Mouse (Mus musculus): ENCODE measurements around the gene Gm2a. TPM values are rescaled to one million over a fixed set of nuclear protein-coding genes. Genes with fewer than 3 reads are reported as not detected.

Gene Gm2a
- polyA plus RNA-seq, 1 experiment: 2.9 TPM

- Histone ChIP-seq H3K27me3 (ENCODE audit: control insufficient read depth, insufficient read depth, insufficient read length) (no peaks in the 10 kb centered on the region), H3K79me3 (ENCODE audit: low read depth) (no peaks in the 10 kb centered on the region), H3ac (ENCODE audit: control insufficient read depth, insufficient read length, low read depth) (no peak overlapping the region), H3K4me3 (ENCODE audit: insufficient read depth, poor library complexity, severe bottlenecking) (no peak overlapping the region), H3K36me3 (ENCODE audit: control insufficient read depth, insufficient read depth) (no peaks in the 10 kb centered on the region), H3K79me2 (ENCODE audit: control insufficient read depth, insufficient read depth) (no peaks in the 10 kb centered on the region)
- TF ChIP-seq FOSL1 (IDR thresholded peaks at IDR 0.05; ENCODE audit: insufficient read depth, low read length, poor library complexity, severe bottlenecking): no peak
- no peak for TF ChIP-seq CTCF (IDR thresholded peaks at IDR 0.05; ENCODE audit: control insufficient read depth, insufficient read depth, insufficient read length)
- no peak for TF ChIP-seq MAX (IDR thresholded peaks at IDR 0.05)
- TF ChIP-seq MYOD1 (IDR thresholded peaks at IDR 0.05; ENCODE audit: control insufficient read depth, insufficient read length, low read depth): no peak
- TF ChIP-seq USF1 (IDR thresholded peaks at IDR 0.05; ENCODE audit: low read depth): no peak
- TF ChIP-seq CEBPB (IDR thresholded peaks at IDR 0.05; ENCODE audit: low read depth): no peak
- TF ChIP-seq MYOG (IDR thresholded peaks at IDR 0.05; ENCODE audit: control insufficient read depth, extremely low read depth, insufficient read length): no peak
Observed at GRCm38 (mm10) chr11:55114291-55114690, 16.4 kb downstream of the Gm2a start.

- Histone ChIP-seq H3K27me3 (ENCODE audit: control insufficient read depth, insufficient read depth, insufficient read length) (no peaks in the 10 kb centered on the region), H3K36me3 (ENCODE audit: control insufficient read depth, insufficient read depth) (no peaks in the 10 kb centered on the region), H3ac (ENCODE audit: control insufficient read depth, insufficient read length, low read depth) (no peak overlapping the region), H3K4me3 (ENCODE audit: insufficient read depth, poor library complexity, severe bottlenecking) (no peak overlapping the region), H3K79me2 (ENCODE audit: control insufficient read depth, insufficient read depth) (no peaks in the 10 kb centered on the region), H3K79me3 (ENCODE audit: low read depth) (no peaks in the 10 kb centered on the region)
- TF ChIP-seq CEBPB (IDR thresholded peaks at IDR 0.05; ENCODE audit: low read depth) (no peak), MYOG (IDR thresholded peaks at IDR 0.05; ENCODE audit: control insufficient read depth, extremely low read depth, insufficient read length) (no peak), FOSL1 (IDR thresholded peaks at IDR 0.05; ENCODE audit: insufficient read depth, low read length, poor library complexity, severe bottlenecking) (no peak), USF1 (IDR thresholded peaks at IDR 0.05; ENCODE audit: low read depth) (no peak), MYOD1 (IDR thresholded peaks at IDR 0.05; ENCODE audit: control insufficient read depth, insufficient read length, low read depth) (no peak), MAX (IDR thresholded peaks at IDR 0.05) (no peak), CTCF (IDR thresholded peaks at IDR 0.05; ENCODE audit: control insufficient read depth, insufficient read depth, insufficient read length) (no peak)
Observed at GRCm38 (mm10) chr11:55116004-55116403, 18.1 kb downstream of the Gm2a start.

GRCm38 (mm10) chr11:55117031-55117430 lies 19.1 kb downstream of the Gm2a start:
- TF ChIP-seq CTCF (IDR thresholded peaks at IDR 0.05; ENCODE audit: control insufficient read depth, insufficient read depth, insufficient read length) (no peak), CEBPB (IDR thresholded peaks at IDR 0.05; ENCODE audit: low read depth) (no peak), FOSL1 (IDR thresholded peaks at IDR 0.05; ENCODE audit: insufficient read depth, low read length, poor library complexity, severe bottlenecking) (no peak), USF1 (IDR thresholded peaks at IDR 0.05; ENCODE audit: low read depth) (no peak), MYOD1 (IDR thresholded peaks at IDR 0.05; ENCODE audit: control insufficient read depth, insufficient read length, low read depth) (no peak), MYOG (IDR thresholded peaks at IDR 0.05; ENCODE audit: control insufficient read depth, extremely low read depth, insufficient read length) (no peak), MAX (IDR thresholded peaks at IDR 0.05) (no peak)
- Histone ChIP-seq H3K27me3 (ENCODE audit: control insufficient read depth, insufficient read depth, insufficient read length) (no peaks in the 10 kb centered on the region), H3K36me3 (ENCODE audit: control insufficient read depth, insufficient read depth) (no peaks in the 10 kb centered on the region), H3K79me2 (ENCODE audit: control insufficient read depth, insufficient read depth) (no peaks in the 10 kb centered on the region), H3K79me3 (ENCODE audit: low read depth) (no peaks in the 10 kb centered on the region), H3K4me3 (ENCODE audit: insufficient read depth, poor library complexity, severe bottlenecking) (no peak overlapping the region), H3ac (ENCODE audit: control insufficient read depth, insufficient read length, low read depth) (no peak overlapping the region)

GRCm38 (mm10) chr11:55120279-55120678 lies 22.4 kb downstream of the Gm2a start:
- H3K4me3 ChIP-seq (ENCODE audit: insufficient read depth, poor library complexity, severe bottlenecking): no peak overlapping the region
- H3ac ChIP-seq (ENCODE audit: control insufficient read depth, insufficient read length, low read depth): no peak overlapping the region
- TF ChIP-seq FOSL1 (IDR thresholded peaks at IDR 0.05; ENCODE audit: insufficient read depth, low read length, poor library complexity, severe bottlenecking): no peak
- no peak for TF ChIP-seq MAX (IDR thresholded peaks at IDR 0.05)
- TF ChIP-seq CTCF (IDR thresholded peaks at IDR 0.05; ENCODE audit: control insufficient read depth, insufficient read depth, insufficient read length): no peak
- TF ChIP-seq USF1 (IDR thresholded peaks at IDR 0.05; ENCODE audit: low read depth): no peak
- TF ChIP-seq CEBPB (IDR thresholded peaks at IDR 0.05; ENCODE audit: low read depth): no peak
- TF ChIP-seq MYOG (IDR thresholded peaks at IDR 0.05; ENCODE audit: control insufficient read depth, extremely low read depth, insufficient read length): no peak
- TF ChIP-seq MYOD1 (IDR thresholded peaks at IDR 0.05; ENCODE audit: control insufficient read depth, insufficient read length, low read depth): no peak
- H3K36me3 ChIP-seq (ENCODE audit: control insufficient read depth, insufficient read depth): no peaks in the 10 kb centered on the region
- no peaks in the 10 kb centered on the region for H3K79me3 ChIP-seq (ENCODE audit: low read depth)
- no peaks in the 10 kb centered on the region for H3K79me2 ChIP-seq (ENCODE audit: control insufficient read depth, insufficient read depth)
- H3K27me3 ChIP-seq (ENCODE audit: control insufficient read depth, insufficient read depth, insufficient read length): no peaks in the 10 kb centered on the region

- no peaks in the 10 kb centered on the region for H3K79me2 ChIP-seq (ENCODE audit: control insufficient read depth, insufficient read depth)
- H3K4me3 ChIP-seq (ENCODE audit: insufficient read depth, poor library complexity, severe bottlenecking): no peak overlapping the region
- no peaks in the 10 kb centered on the region for H3K36me3 ChIP-seq (ENCODE audit: control insufficient read depth, insufficient read depth)
- TF ChIP-seq CTCF (IDR thresholded peaks at IDR 0.05; ENCODE audit: control insufficient read depth, insufficient read depth, insufficient read length): no peak
- TF ChIP-seq MYOD1 (IDR thresholded peaks at IDR 0.05; ENCODE audit: control insufficient read depth, insufficient read length, low read depth): no peak
- no peak for TF ChIP-seq USF1 (IDR thresholded peaks at IDR 0.05; ENCODE audit: low read depth)
- no peak for TF ChIP-seq MAX (IDR thresholded peaks at IDR 0.05)
- TF ChIP-seq MYOG (IDR thresholded peaks at IDR 0.05; ENCODE audit: control insufficient read depth, extremely low read depth, insufficient read length): no peak
- TF ChIP-seq FOSL1 (IDR thresholded peaks at IDR 0.05; ENCODE audit: insufficient read depth, low read length, poor library complexity, severe bottlenecking): no peak
- no peak for TF ChIP-seq CEBPB (IDR thresholded peaks at IDR 0.05; ENCODE audit: low read depth)
- H3ac ChIP-seq (ENCODE audit: control insufficient read depth, insufficient read length, low read depth): no peak overlapping the region
- H3K27me3 ChIP-seq (ENCODE audit: control insufficient read depth, insufficient read depth, insufficient read length): no peaks in the 10 kb centered on the region
- H3K79me3 ChIP-seq (ENCODE audit: low read depth): no peaks in the 10 kb centered on the region
Observed at GRCm38 (mm10) chr11:55120821-55121271, 22.9 kb downstream of the Gm2a start.

- Histone ChIP-seq H3K79me2 (ENCODE audit: control insufficient read depth, insufficient read depth) (no peaks in the 10 kb centered on the region), H3K36me3 (ENCODE audit: control insufficient read depth, insufficient read depth) (no peaks in the 10 kb centered on the region), H3K79me3 (ENCODE audit: low read depth) (no peaks in the 10 kb centered on the region), H3ac (ENCODE audit: control insufficient read depth, insufficient read length, low read depth) (no peak overlapping the region), H3K27me3 (ENCODE audit: control insufficient read depth, insufficient read depth, insufficient read length) (no peaks in the 10 kb centered on the region), H3K4me3 (ENCODE audit: insufficient read depth, poor library complexity, severe bottlenecking) (no peak overlapping the region)
- no peak for TF ChIP-seq FOSL1 (IDR thresholded peaks at IDR 0.05; ENCODE audit: insufficient read depth, low read length, poor library complexity, severe bottlenecking)
- TF ChIP-seq MYOD1 (IDR thresholded peaks at IDR 0.05; ENCODE audit: control insufficient read depth, insufficient read length, low read depth): no peak
- no peak for TF ChIP-seq MAX (IDR thresholded peaks at IDR 0.05)
- no peak for TF ChIP-seq USF1 (IDR thresholded peaks at IDR 0.05; ENCODE audit: low read depth)
- TF ChIP-seq MYOG (IDR thresholded peaks at IDR 0.05; ENCODE audit: control insufficient read depth, extremely low read depth, insufficient read length): no peak
- no peak for TF ChIP-seq CTCF (IDR thresholded peaks at IDR 0.05; ENCODE audit: control insufficient read depth, insufficient read depth, insufficient read length)
- no peak for TF ChIP-seq CEBPB (IDR thresholded peaks at IDR 0.05; ENCODE audit: low read depth)
Observed at GRCm38 (mm10) chr11:55121430-55121829, 23.5 kb downstream of the Gm2a start.

All from C2C12 (cell line).